Mouse (Mus musculus): Measurements from ENCODE around the gene Ptges. TPM values are rescaled to one million over a fixed set of nuclear protein-coding genes. Genes with fewer than 3 reads are reported as not detected.

The Ptges gene
- polyA plus RNA-seq, 1 experiment from 2014 or later: 9.0 TPM

Other genes with a start within 250 kb of the Ptges start
- 2.8 and 2.9 TPM in 2 replicates for gene 1700001O22Rik, start 126.2 kb downstream of the Ptges start, polyA plus RNA-seq (2015; fragmentation: Nextera tagmentation; extraction: Ambion mirVana)
- 78.8 and 82.3 TPM in 2 replicates for gene Ntmt1, start 122.0 kb downstream of the Ptges start, polyA plus RNA-seq (2015; fragmentation: Nextera tagmentation; extraction: Ambion mirVana)
- 29.5 and 30.1 TPM in 2 replicates for gene Asb6, start 99.5 kb downstream of the Ptges start, polyA plus RNA-seq (2015; fragmentation: Nextera tagmentation; extraction: Ambion mirVana)
- gene Prrx2, start 94.9 kb downstream of the Ptges start, polyA plus RNA-seq (2015; fragmentation: Nextera tagmentation; extraction: Ambion mirVana): 3.8 and 4.3 TPM in 2 replicates
- gene Tor1b, start 23.1 kb upstream of the Ptges start, polyA plus RNA-seq (2015; fragmentation: Nextera tagmentation; extraction: Ambion mirVana): 30.6 and 31.1 TPM in 2 replicates
- gene Tor1a, start 38.1 kb upstream of the Ptges start, polyA plus RNA-seq (2015; fragmentation: Nextera tagmentation; extraction: Ambion mirVana): 73.9 and 74.5 TPM in 2 replicates
- 53.8 TPM in 2 replicates for gene BC005624, start 52.3 kb upstream of the Ptges start, polyA plus RNA-seq (2015; fragmentation: Nextera tagmentation; extraction: Ambion mirVana)
- 17.4 and 19.0 TPM in 2 replicates for gene Usp20, start 52.4 kb upstream of the Ptges start, polyA plus RNA-seq (2015; fragmentation: Nextera tagmentation; extraction: Ambion mirVana)
- 27.8 and 34.0 TPM in 2 replicates for gene Fnbp1, start 212.1 kb upstream of the Ptges start, polyA plus RNA-seq (2015; fragmentation: Nextera tagmentation; extraction: Ambion mirVana)
- gene Gpr107, start 222.5 kb upstream of the Ptges start, polyA plus RNA-seq (2015; fragmentation: Nextera tagmentation; extraction: Ambion mirVana): 33.2 and 35.3 TPM in 2 replicates